Mouse (Mus musculus) forebrain, postnatal 0 days (tissue): ENCODE measurements around the gene Ccl22. TPM values are rescaled to one million over a fixed set of nuclear protein-coding genes. Genes with fewer than 3 reads are reported as not detected.

Source experiments
- ATAC-seq: fragments of 200-750 bp; cut with Nextera tagmentation; 2 replicates; pipeline ENCODE4 v1.8.0; 2017; ENCODE audit warnings: mild to moderate bottlenecking, moderate library complexity
- DNase-seq: peaks from one replicate; pipeline ENCODE4 v3.0.0-alpha.2; 2015
- H3K27ac ChIP-seq: fragments of 300-500 bp; sonication (generic); 2 replicates; pipeline ENCODE4 v1.5.1; 2014; ENCODE audit warnings: low read depth, mild to moderate bottlenecking, antibody characterized with exemption, low read length, moderate library complexity, mixed read lengths
- H3K27me3 ChIP-seq: fragments of 300-500 bp; sonication (generic); 2 replicates; pipeline ENCODE4 v1.6.1; 2014; ENCODE audit warnings: mild to moderate bottlenecking, low read length, mixed read lengths; ENCODE audit not compliant: insufficient read depth
- H3K36me3 ChIP-seq: fragments of 300-500 bp; sonication (generic); 2 replicates; pipeline ENCODE4 v1.6.1; 2014; ENCODE audit warnings: mild to moderate bottlenecking, moderate library complexity; ENCODE audit not compliant: insufficient read depth
- H3K4me1 ChIP-seq: fragments of 300-500 bp; sonication (generic); 2 replicates; pipeline ENCODE4 v1.6.1; 2014; ENCODE audit warnings: antibody characterized with exemption; ENCODE audit not compliant: insufficient read depth
- H3K4me2 ChIP-seq: fragments of 300-500 bp; sonication (generic); 2 replicates; pipeline ENCODE4 v1.6.1; 2014; ENCODE audit warnings: low read depth, mild to moderate bottlenecking, moderate library complexity
- H3K4me3 ChIP-seq: fragments of 300-500 bp; sonication (generic); 2 replicates; pipeline ENCODE4 v1.5.1; 2014; ENCODE audit warnings: low read depth, low read length, mixed read lengths
- H3K9ac ChIP-seq: fragments of 300-500 bp; sonication (generic); 2 replicates; pipeline ENCODE4 v1.6.1; 2014; ENCODE audit warnings: mild to moderate bottlenecking
- H3K9me3 ChIP-seq: fragments of 300-500 bp; sonication (generic); 2 replicates; pipeline ENCODE4 v1.6.1; 2016; ENCODE audit warnings: low read length
- CTCF ChIP-seq: sonication (generic); IDR thresholded peaks from 2 replicates; pipeline ENCODE4 v1.5.1; 2016; ENCODE audit warnings: antibody characterized with exemption, control low read depth, low read depth
- WGBS: fragments of 180-500 bp; shearing (Covaris S2); extraction: QIAGEN DNeasy Blood & Tissue Kit; methylation state at CpG from one replicate; pipeline ENCODE4 v1.1.7; 2014; 5-methylcytosine and 5-hydroxymethylcytosine counted together
- polyA plus RNA-seq: library from polyadenylated mRNA; unstranded; fragments of >200 nt; fragmentation: Nextera tagmentation; extraction: Ambion mirVana; gene quantifications from 2 replicates; pipeline ENCODE4 v1.2.1, GENCODE M21; 2015
- total RNA-seq: library from RNA; depleted of rRNA; stranded (reverse); fragments of >200 nt; gene quantifications from 2 replicates; pipeline ENCODE4 v1.2.3, GENCODE M21; 2014; rRNA removed

Gene Ccl22
- total RNA-seq (not detected in 2 replicates), polyA plus RNA-seq (0.15 TPM in 1 of 2 replicates, not detected in the other)

GRCm38 (mm10) chr8:94745476-94746184, at the start of gene Ccl22:
TSS of gene Ccl22 (plus strand) at chr8:94745590.
- Histone ChIP-seq H3K27me3 (no peaks in the 10 kb centered on the region), H3K27ac (no peak within 1 kb of the TSS), H3K36me3 (no peaks in the 10 kb centered on the region), H3K4me3 (no peak within 1 kb of the TSS), H3K9ac (no peak within 1 kb of the TSS), H3K9me3 (no peaks in the 10 kb centered on the region), H3K4me2 (no peak within 1 kb of the TSS), H3K4me1 (no peaks in the 10 kb centered on the region)
- ATAC-seq (no peak), DNase-seq (no peak)
- TF ChIP-seq CTCF: no peak
- WGBS: 89% methylated on average over 7 of the region's 7 CpGs

- 2% methylated on average over 41 of the region's 41 CpGs for WGBS
- Histone ChIP-seq H3K9me3 (no peaks in the 10 kb centered on the region), H3K36me3 (no peaks in the 10 kb centered on the region), H3K9ac (peak within 1 kb of the TSS; percentile 39), H3K4me3 (peak within 1 kb of the TSS; percentile 43), H3K27me3 (peaks cover 26% of the 10 kb centered on the region), H3K27ac (no peak within 1 kb of the TSS), H3K4me1 (no peaks in the 10 kb centered on the region; the same call in 1 of the 2 replicates), H3K4me2 (peak within 1 kb of the TSS; percentile 62)
- DNase-seq (peak; percentile 67), ATAC-seq (peak; percentile 72)
- TF ChIP-seq CTCF: no peak
These were observed 49.4 kb upstream of the Ccl22 start, which contains the start of gene Pllp for GRCm38 (mm10) chr8:94695994-94696384. TSS of gene Pllp (minus strand) at chr8:94696278.

- Histone ChIP-seq H3K27me3 (peaks cover 26% of the 10 kb centered on the region), H3K27ac (no peak overlapping the region), H3K9ac (no peak overlapping the region), H3K4me3 (no peak overlapping the region), H3K4me1 (no peaks in the 10 kb centered on the region; the same call in 1 of the 2 replicates), H3K9me3 (no peaks in the 10 kb centered on the region), H3K4me2 (no peak overlapping the region), H3K36me3 (no peaks in the 10 kb centered on the region)
- WGBS: 49% methylated on average over 3 of the region's 3 CpGs
- ATAC-seq (no peak), DNase-seq (no peak)
- no peak for TF ChIP-seq CTCF
These were observed 48.8 kb upstream of the Ccl22 start for GRCm38 (mm10) chr8:94696566-94696965.

- no peak for ATAC-seq
- no peak for DNase-seq
- H3K4me2 ChIP-seq: no peak overlapping the region
- no peak overlapping the region for H3K4me3 ChIP-seq
- no peaks in the 10 kb centered on the region; the same call in 1 of the 2 replicates for H3K4me1 ChIP-seq
- no peak overlapping the region for H3K27ac ChIP-seq
- no peaks in the 10 kb centered on the region for H3K36me3 ChIP-seq
- WGBS: 76% methylated on average over 6 of the region's 6 CpGs
- TF ChIP-seq CTCF: no peak
- no peaks in the 10 kb centered on the region for H3K9me3 ChIP-seq
- H3K27me3 ChIP-seq: peaks cover 26% of the 10 kb centered on the region
- no peak overlapping the region for H3K9ac ChIP-seq
These were observed 47.4 kb upstream of the Ccl22 start for GRCm38 (mm10) chr8:94697956-94698355.

- peaks cover 19% of the 10 kb centered on the region for H3K27me3 ChIP-seq
- DNase-seq (no peak), ATAC-seq (no peak)
- H3K4me3 ChIP-seq: no peak overlapping the region
- no peaks in the 10 kb centered on the region; the same call in 1 of the 2 replicates for H3K4me1 ChIP-seq
- H3K27ac ChIP-seq: no peak overlapping the region
- H3K4me2 ChIP-seq: no peak overlapping the region
- no peaks in the 10 kb centered on the region for H3K9me3 ChIP-seq
- TF ChIP-seq CTCF: no peak
- no peaks in the 10 kb centered on the region for H3K36me3 ChIP-seq
- H3K9ac ChIP-seq: no peak overlapping the region
- WGBS: 43% methylated on average over 16 of the region's 16 CpGs
These were observed 46.0 kb upstream of the Ccl22 start for GRCm38 (mm10) chr8:94699366-94699765.

- H3K4me1 ChIP-seq: no peaks in the 10 kb centered on the region; the same call in 1 of the 2 replicates
- H3K36me3 ChIP-seq: no peaks in the 10 kb centered on the region
- H3K9me3 ChIP-seq: no peaks in the 10 kb centered on the region
- no peak overlapping the region for H3K9ac ChIP-seq
- no peak overlapping the region for H3K27ac ChIP-seq
- ATAC-seq (no peak), DNase-seq (no peak)
- no peak overlapping the region for H3K4me2 ChIP-seq
- peaks cover 9% of the 10 kb centered on the region for H3K27me3 ChIP-seq
- no peak for TF ChIP-seq CTCF
- H3K4me3 ChIP-seq: no peak overlapping the region
- WGBS: 83% methylated on average over 4 of the region's 4 CpGs
These were observed 44.9 kb upstream of the Ccl22 start for GRCm38 (mm10) chr8:94700421-94700935.

- H3K9me3 ChIP-seq: no peaks in the 10 kb centered on the region
- H3K4me1 ChIP-seq: peaks cover 3% of the 10 kb centered on the region; the same call in 1 of the 2 replicates
- H3K36me3 ChIP-seq: no peaks in the 10 kb centered on the region
- H3K27ac ChIP-seq: no peak overlapping the region
- no peak for TF ChIP-seq CTCF
- ATAC-seq (no peak), DNase-seq (no peak)
- H3K9ac ChIP-seq: no peak overlapping the region
- H3K27me3 ChIP-seq: no peaks in the 10 kb centered on the region
- no peak overlapping the region for H3K4me2 ChIP-seq
- WGBS: 60% methylated on average over 3 of the region's 3 CpGs
- no peak overlapping the region for H3K4me3 ChIP-seq
These were observed 43.2 kb upstream of the Ccl22 start for GRCm38 (mm10) chr8:94702156-94702555.
